Mouse (Mus musculus): ENCODE data around the gene Adsl. TPM values are rescaled to one million over a fixed set of nuclear protein-coding genes. Genes with fewer than 3 reads are reported as not detected.
"Not testable (repeated sequence)": the region's sequence is repeated elsewhere in the genome, so short reads cannot be mapped to it uniquely, and the experiment has no call there.

Adsl gene
- polyA plus RNA-seq, 1 experiment from 2014 or later = 96.3 TPM

DNA sequence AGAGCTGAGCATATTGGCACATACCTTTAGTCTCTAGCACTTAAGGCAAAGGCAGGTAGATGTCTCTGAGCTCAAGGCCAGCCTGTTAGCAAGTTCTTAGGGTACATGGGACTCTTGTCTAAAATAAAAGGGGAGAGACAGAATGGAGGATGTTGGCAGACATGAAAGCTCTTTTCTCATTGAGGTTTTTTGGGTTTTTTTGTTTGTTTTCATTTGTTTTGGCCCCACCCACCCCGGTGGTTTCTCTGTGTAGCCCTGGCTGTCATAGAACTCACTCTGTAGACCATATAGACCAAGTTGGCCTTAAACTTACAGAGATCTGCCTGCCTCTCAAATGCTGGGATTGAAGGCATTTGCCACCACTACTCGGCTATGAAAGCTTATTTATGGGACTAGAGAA, 24.1 kb upstream of the Adsl start:
- Histone ChIP-seq H3K4me2 (no peak overlapping the region), H3K9ac (no peak overlapping the region), H3K4me1 (replicated peaks) (no peaks in the 10 kb centered on the region), H3K27me3 (no peaks in the 10 kb centered on the region), H3K36me3 (peaks cover 83% of the 10 kb centered on the region), H3K9me3 (no peaks in the 10 kb centered on the region), H3K4me3 (no peak overlapping the region), H3K27ac (no peak overlapping the region)
- 95% methylated on average over 2 of the region's 2 CpGs for WGBS
- ATAC-seq (ENCODE audit: low FRiP score) = no peak

DNA sequence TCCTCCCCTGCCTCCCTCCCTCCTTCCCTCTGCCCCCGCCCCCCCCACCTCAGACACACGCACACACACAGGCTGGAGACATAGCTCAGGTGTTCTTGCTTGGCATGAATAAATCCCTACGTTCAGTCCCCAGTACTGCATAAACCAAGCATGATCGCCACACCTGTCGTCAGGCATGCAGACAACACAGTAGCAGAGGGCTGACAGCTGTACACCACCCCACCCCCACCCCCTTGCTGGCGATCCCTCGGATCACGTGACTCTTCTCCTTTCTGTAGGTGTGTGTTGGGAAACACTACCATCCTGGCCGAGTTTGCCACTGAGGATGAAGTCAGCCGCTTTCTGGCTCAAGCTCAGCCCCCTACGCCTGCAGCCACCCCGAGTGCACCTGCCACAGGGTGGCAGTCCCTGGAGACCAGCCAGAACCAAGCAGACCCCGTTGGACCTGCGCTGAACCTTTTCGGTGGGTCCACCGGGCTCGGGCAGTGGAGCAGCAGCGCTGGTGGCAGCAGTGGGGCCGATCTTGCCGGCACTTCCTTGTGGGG, 19.4 kb upstream of the Adsl start:
- Histone ChIP-seq H3K27me3 (no peaks in the 10 kb centered on the region), H3K9ac (no peak overlapping the region), H3K4me3 (no peak overlapping the region), H3K4me2 (no peak overlapping the region), H3K4me1 (replicated peaks) (no peaks in the 10 kb centered on the region), H3K9me3 (no peaks in the 10 kb centered on the region), H3K36me3 (peaks cover 75% of the 10 kb centered on the region), H3K27ac (no peak overlapping the region)
- no peak for ATAC-seq (ENCODE audit: low FRiP score)
- 86% methylated on average over 19 of the region's 20 CpGs for WGBS

DNA sequence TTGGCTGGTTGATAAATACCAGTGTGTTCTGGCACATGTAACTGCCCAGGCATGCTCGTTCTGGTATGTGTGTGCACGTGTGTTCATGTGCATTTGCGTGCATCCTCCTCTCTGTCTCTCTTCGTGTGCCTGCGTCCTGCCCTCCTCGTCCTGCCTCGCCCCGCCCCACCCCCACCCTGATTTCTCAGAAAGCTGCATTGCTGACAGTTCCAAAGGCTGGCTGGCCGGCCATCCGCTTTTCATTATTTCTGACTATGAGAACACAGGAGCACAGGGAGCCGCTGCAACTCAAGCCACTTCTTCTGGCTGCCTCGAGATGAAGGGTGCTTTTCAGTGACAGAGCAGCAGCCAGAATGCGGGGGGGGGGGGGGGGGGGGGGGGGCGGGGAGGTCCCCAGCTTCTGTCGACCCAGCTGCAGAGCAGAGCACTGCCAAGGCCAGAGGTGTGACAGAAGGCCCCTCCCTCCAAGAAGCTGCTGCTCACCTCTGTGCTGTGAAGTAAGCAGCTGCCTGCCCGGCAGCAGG, 18.2 kb upstream of the Adsl start:
- H3K4me2 ChIP-seq = no peak overlapping the region
- H3K27ac ChIP-seq = no peak overlapping the region
- peaks cover 72% of the 10 kb centered on the region for H3K36me3 ChIP-seq
- no peak for ATAC-seq (ENCODE audit: low FRiP score)
- H3K9ac ChIP-seq = no peak overlapping the region
- 32% methylated on average over 14 of the region's 16 CpGs for WGBS
- no peaks in the 10 kb centered on the region for H3K27me3 ChIP-seq
- no peaks in the 10 kb centered on the region for H3K9me3 ChIP-seq
- no peak overlapping the region for H3K4me3 ChIP-seq
- no peaks in the 10 kb centered on the region for H3K4me1 ChIP-seq (replicated peaks)

DNA sequence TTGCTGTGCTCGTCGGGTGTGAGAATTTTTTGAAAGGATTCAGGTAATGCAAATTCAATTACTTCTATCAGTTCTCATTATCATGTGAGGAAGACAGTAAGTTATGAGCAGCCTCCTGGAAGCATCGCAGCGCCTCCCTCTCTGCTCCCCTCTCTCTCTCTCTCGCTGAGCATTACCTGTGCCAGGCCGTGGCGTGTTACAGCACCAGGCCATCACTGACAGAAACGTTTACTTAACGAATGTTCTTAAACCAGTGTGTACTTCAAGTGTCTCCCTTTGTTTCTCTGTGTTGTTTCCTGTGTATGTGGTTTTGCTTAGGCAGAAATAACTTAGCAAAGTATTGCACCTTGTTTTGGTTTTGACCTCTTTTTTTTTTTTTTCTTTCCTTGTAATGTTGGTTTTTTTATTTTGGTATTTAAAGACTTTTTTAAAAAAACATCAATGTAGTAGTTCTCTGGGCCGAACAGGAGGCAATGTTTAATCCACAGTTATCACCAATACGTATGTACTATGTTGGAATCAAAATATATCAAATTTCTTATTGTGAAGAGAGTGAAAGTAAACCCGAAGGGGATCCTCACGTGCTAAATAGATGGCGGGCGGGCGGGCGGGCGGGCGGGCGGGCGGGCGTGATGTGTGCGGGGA, 17.5 kb upstream of the Adsl start:
- H3K9me3 ChIP-seq; ATAC-seq (ENCODE audit: low FRiP score); H3K4me2 ChIP-seq; H3K4me3 ChIP-seq; H3K27ac ChIP-seq; H3K27me3 ChIP-seq; H3K9ac ChIP-seq; H3K4me1 ChIP-seq (replicated peaks): not testable (repeated sequence)
- 93% methylated on average over 23 of the region's 23 CpGs for WGBS
- peaks cover 72% of the 10 kb centered on the region for H3K36me3 ChIP-seq

DNA sequence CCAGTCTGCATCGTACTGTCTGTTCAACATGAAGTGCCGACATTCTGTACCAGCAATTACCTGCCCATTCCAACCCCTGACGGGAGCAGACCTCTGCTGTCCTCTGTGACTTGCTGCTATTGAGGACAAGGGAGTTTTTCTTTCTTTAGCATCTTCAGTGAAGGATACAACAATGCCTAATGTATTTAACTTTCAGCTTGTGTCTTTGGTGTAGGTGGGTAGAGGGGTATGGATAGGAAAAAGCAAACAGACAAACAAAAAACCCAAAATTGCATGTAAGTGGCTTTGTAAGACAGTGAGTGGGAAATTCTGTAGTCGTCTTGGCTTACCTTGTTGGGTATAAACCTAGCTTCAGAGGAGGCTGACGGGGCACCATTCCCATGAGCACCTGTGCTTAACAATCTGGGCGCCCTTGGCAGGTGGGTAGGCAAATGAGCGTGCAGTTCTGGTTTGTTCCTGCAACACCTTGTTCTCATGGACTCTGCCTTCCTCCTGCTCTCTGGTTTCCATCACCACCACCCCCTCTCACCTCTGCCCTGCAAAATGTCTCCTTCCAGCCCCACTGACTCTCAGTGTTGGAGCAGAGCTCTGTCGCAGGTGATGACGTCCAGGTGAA, 16.8 kb upstream of the Adsl start:
- Histone ChIP-seq H3K27me3 (no peaks in the 10 kb centered on the region), H3K27ac (no peak overlapping the region), H3K9me3 (no peaks in the 10 kb centered on the region), H3K4me2 (no peak overlapping the region), H3K36me3 (peaks cover 66% of the 10 kb centered on the region), H3K9ac (no peak overlapping the region), H3K4me3 (no peak overlapping the region), H3K4me1 (replicated peaks) (no peaks in the 10 kb centered on the region)
- ATAC-seq (ENCODE audit: low FRiP score) = no peak
- 93% methylated on average over 9 of the region's 9 CpGs for WGBS

GRCm38 (mm10) chr15:80934841-80935240, 13.4 kb upstream of the Adsl start:
- no peak overlapping the region for H3K4me3 ChIP-seq
- H3K9ac ChIP-seq = no peak overlapping the region
- no peaks in the 10 kb centered on the region for H3K27me3 ChIP-seq
- 95% methylated on average over 5 of the region's 5 CpGs for WGBS
- H3K36me3 ChIP-seq = peaks cover 55% of the 10 kb centered on the region
- H3K4me2 ChIP-seq = no peak overlapping the region
- no peaks in the 10 kb centered on the region for H3K9me3 ChIP-seq
- no peak overlapping the region for H3K27ac ChIP-seq
- H3K4me1 ChIP-seq (replicated peaks) = no peaks in the 10 kb centered on the region
- no peak for ATAC-seq (ENCODE audit: low FRiP score)

- H3K4me3 ChIP-seq = no peak overlapping the region
- H3K4me2 ChIP-seq = no peak overlapping the region
- peaks cover 43% of the 10 kb centered on the region for H3K36me3 ChIP-seq
- no peaks in the 10 kb centered on the region for H3K4me1 ChIP-seq (replicated peaks)
- H3K9ac ChIP-seq = no peak overlapping the region
- no peaks in the 10 kb centered on the region for H3K27me3 ChIP-seq
- no peak overlapping the region; the same call in 1 of the 2 replicates for H3K27ac ChIP-seq
- H3K9me3 ChIP-seq = no peaks in the 10 kb centered on the region
- 75% methylated on average over 3 of the region's 3 CpGs for WGBS
- ATAC-seq (ENCODE audit: low FRiP score) = no peak
Measured at GRCm38 (mm10) chr15:80936686-80937085, 11.6 kb upstream of the Adsl start.

GRCm38 (mm10) chr15:80938615-80939014, 9.7 kb upstream of the Adsl start:
- no peak overlapping the region for H3K4me3 ChIP-seq
- WGBS = 90% methylated on average over 4 of the region's 4 CpGs
- ATAC-seq (ENCODE audit: low FRiP score) = no peak
- no peaks in the 10 kb centered on the region for H3K4me1 ChIP-seq (replicated peaks)
- H3K27ac ChIP-seq = no peak overlapping the region
- H3K36me3 ChIP-seq = peaks cover 40% of the 10 kb centered on the region
- H3K9me3 ChIP-seq = no peaks in the 10 kb centered on the region
- H3K4me2 ChIP-seq = no peak overlapping the region
- no peak overlapping the region for H3K9ac ChIP-seq
- no peaks in the 10 kb centered on the region for H3K27me3 ChIP-seq

GRCm38 (mm10) chr15:80939401-80939800, 8.9 kb upstream of the Adsl start:
- H3K4me3 ChIP-seq = no peak overlapping the region

GRCm38 (mm10) chr15:80941468-80942040, 6.7 kb upstream of the Adsl start:
- Histone ChIP-seq H3K9me3 (no peaks in the 10 kb centered on the region), H3K4me1 (replicated peaks) (no peaks in the 10 kb centered on the region), H3K27me3 (no peaks in the 10 kb centered on the region), H3K27ac (no peak overlapping the region), H3K9ac (no peak overlapping the region), H3K36me3 (peaks cover 24% of the 10 kb centered on the region), H3K4me3 (no peak overlapping the region), H3K4me2 (no peak overlapping the region)
- 89% methylated on average over 6 of the region's 6 CpGs for WGBS
- ATAC-seq (ENCODE audit: low FRiP score) = no peak

More at GRCm38 (mm10) chr15:80939401-80939800, 8.9 kb upstream of the Adsl start:
- H3K4me2 ChIP-seq = no peak overlapping the region
- H3K27ac ChIP-seq = no peak overlapping the region
- WGBS = 79% methylated on average over 5 of the region's 5 CpGs
- H3K9me3 ChIP-seq = no peaks in the 10 kb centered on the region
- ATAC-seq (ENCODE audit: low FRiP score) = no peak
- no peaks in the 10 kb centered on the region for H3K27me3 ChIP-seq
- H3K36me3 ChIP-seq = peaks cover 32% of the 10 kb centered on the region
- no peaks in the 10 kb centered on the region for H3K4me1 ChIP-seq (replicated peaks)
- no peak overlapping the region for H3K9ac ChIP-seq

DNA sequence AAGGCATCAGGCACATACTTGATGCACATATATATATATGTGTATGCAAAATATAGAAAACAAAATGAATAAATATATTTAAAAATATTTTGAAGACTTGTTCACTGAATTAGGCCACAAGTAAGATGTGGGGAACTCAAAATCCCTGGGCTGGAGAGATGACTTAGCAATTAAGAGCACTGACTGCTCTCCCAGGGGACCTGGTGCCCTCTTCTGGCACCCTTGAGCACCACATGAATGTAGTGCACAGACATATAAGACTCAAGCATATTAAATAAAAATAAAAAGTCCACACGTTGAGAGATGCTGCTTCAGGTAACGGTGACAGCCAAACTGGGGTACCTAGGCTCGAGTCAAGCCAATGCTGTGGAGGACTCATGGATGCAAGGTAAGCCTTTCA, 2.4 kb upstream of the Adsl start:
- ATAC-seq (ENCODE audit: low FRiP score) = no peak
- Histone ChIP-seq H3K9ac (no peak overlapping the region), H3K27ac (no peak overlapping the region), H3K4me3 (no peak overlapping the region), H3K4me2 (no peak overlapping the region), H3K9me3 (no peaks in the 10 kb centered on the region), H3K27me3 (no peaks in the 10 kb centered on the region), H3K4me1 (replicated peaks) (peaks cover 18% of the 10 kb centered on the region), H3K36me3 (peaks cover 9% of the 10 kb centered on the region)
- WGBS = 61% methylated on average over 3 of the region's 3 CpGs

DNA sequence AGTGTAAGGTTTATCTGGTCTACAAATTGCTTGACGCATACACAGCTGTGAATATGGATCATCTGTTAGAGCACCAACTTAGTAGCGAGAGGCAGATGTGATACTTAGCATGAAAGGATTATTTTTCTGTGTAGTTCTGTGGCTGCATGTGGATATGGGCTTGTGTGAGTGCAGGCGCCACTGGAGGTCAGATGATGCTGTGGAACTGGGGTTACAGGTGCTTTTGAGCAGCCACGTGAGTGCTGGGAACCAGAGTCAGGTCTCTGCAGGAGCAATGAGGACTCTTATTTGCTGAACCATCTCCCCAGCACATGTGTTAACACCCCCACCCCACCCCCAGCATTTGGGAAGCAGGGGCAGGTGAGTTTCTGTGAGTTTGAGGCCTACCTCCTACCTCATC, 1.1 kb downstream of the Adsl start:
- peak overlapping the region; percentile 85 for H3K4me3 ChIP-seq
- no peaks in the 10 kb centered on the region for H3K27me3 ChIP-seq
- H3K4me2 ChIP-seq = peak overlapping the region; percentile 73
- no peaks in the 10 kb centered on the region for H3K9me3 ChIP-seq
- WGBS = 55% methylated on average over 4 of the region's 4 CpGs
- ATAC-seq (ENCODE audit: low FRiP score) = no peak
- H3K36me3 ChIP-seq = peaks cover 23% of the 10 kb centered on the region
- no peak overlapping the region for H3K27ac ChIP-seq
- peaks cover 18% of the 10 kb centered on the region for H3K4me1 ChIP-seq (replicated peaks)
- peak overlapping the region; percentile 79; the same call in 1 of the 2 replicates for H3K9ac ChIP-seq

All from hindbrain, embryonic 13.5 days (tissue).